Mouse (Mus musculus): ENCODE measurements around the gene Eef1akmt3.

DNA sequence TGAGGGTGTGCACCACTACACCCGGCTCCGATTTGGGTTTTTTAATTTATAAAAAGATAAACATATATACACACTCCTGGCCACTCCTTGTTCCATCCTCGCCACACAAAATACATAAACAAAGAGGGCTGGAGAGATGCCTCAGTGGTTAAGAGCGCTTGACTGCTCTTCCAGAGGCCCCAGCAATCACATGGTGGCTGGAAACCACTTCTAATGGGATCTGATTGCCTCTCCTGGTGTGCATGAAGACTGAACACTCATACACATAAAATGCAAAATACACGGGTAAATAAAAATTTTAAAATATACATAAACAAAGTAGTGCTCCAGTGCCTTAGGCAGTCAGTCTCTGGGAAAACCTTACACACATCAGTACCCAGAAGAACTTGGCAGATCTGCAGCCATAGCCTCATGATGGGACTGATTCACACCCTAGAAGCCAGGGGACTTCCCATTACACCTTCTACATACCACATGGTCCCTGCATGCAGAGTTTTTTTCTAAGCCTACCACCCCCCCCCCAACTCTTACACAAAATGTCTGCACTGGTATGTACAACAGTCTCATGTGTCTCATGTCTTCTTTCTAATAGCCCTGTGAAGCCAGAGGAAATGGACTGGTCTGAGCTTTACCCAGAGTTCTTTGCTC is 1.3 kb upstream of the Eef1akmt3 start:
- TF ChIP-seq POLR2A (IDR thresholded peaks at IDR 0.05; ENCODE audit: borderline replicate concordance, low read depth, low read length) (no peak), CTCF (IDR thresholded peaks at IDR 0.05; ENCODE audit: low read depth, low read length) (no peak)
